8 mouse cellular contexts compared by ENCODE assay signal in the genomic region with DNA sequence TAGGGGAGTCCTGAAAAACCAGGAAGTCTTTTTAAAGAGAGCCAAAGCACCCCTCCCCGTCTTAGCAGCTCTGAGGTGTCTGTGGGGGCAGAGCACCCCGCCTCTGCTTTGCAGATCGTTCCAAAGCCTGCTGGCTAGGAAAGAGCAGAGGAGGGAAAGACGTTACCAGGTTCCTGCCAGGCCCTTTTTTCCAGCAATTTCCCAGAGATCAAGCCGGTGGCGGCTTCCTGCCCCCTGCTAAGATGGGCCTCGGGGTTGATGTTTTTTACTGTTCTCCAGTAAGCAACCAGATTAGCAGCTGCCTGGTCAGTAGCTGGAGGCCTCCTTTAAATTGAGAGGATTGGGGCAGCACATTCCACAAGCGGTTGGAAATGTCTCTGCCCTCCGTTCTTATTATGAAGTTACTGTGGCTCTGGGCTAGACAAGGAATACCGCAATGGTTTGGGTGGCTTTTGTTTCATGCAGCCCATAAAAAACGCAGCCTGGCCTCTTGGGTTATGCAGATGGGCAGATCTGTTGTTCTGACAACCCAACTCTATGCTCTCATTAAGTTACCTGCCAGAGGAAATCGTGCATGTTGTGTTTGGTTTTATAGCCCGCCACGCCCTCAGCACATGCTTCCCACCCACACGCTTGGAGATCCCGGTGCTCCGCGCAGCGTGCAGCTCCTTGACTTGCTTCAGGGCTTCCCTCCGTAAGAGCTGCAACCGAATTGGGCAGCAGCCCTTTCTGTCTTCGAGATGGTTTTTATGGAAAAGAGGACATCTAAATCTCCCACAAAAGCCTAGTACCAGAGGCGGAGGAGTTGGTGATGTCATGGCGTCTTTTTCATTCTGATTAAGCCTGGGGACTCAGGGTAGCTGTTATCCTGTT.
A peak's percentile ranks its signal among the peaks of the same experiment; 100 is the strongest.
DNase-seq lines count a peak whose midpoint lies in the region; ATAC-seq lines count a peak whose summit lies in the region.

No protein-coding gene starts in this region.

- WGBS in heart, embryonic 11.5 days (ENCODE audit: insufficient replicate concordance): 36% methylated on average over 24 of the region's 24 CpGs
- 45% methylated on average over 24 of the region's 24 CpGs for WGBS in midbrain, embryonic 11.5 days

- H3K4me2 ChIP-seq in heart, embryonic 11.5 days: peak overlapping the region; percentile 48
- H3K4me2 ChIP-seq in midbrain, embryonic 11.5 days: no peak overlapping the region

- no peak overlapping the region for H3K4me3 ChIP-seq in heart, embryonic 11.5 days (ENCODE audit: low read depth, low read length)
- H3K4me3 ChIP-seq in midbrain, embryonic 11.5 days (ENCODE audit: low read depth, low read length): no peak overlapping the region

- H3K9me3 ChIP-seq in heart, embryonic 11.5 days (replicated peaks; ENCODE audit: control insufficient read depth, low read length): no peaks in the 10 kb centered on the region
- no peaks in the 10 kb centered on the region for H3K9me3 ChIP-seq in midbrain, embryonic 11.5 days (ENCODE audit: control insufficient read depth, low read length)

- no peak overlapping the region for H3K9ac ChIP-seq in heart, embryonic 11.5 days (ENCODE audit: low read depth, low read length)
- no peak overlapping the region for H3K9ac ChIP-seq in midbrain, embryonic 11.5 days (ENCODE audit: low read length)

- H3K27me3 ChIP-seq in heart, embryonic 11.5 days (ENCODE audit: control insufficient read depth, insufficient read depth, low read length): no peaks in the 10 kb centered on the region
- no peaks in the 10 kb centered on the region for H3K27me3 ChIP-seq in midbrain, embryonic 11.5 days (ENCODE audit: control insufficient read depth, insufficient read depth, low read length)

- no peak overlapping the region for H3K27ac ChIP-seq in heart, embryonic 11.5 days (ENCODE audit: low read depth, low read length)
- H3K27ac ChIP-seq in midbrain, embryonic 11.5 days (ENCODE audit: low read depth, low read length): no peak overlapping the region

- ATAC-seq in heart, embryonic 11.5 days (replicated peaks; ENCODE audit: insufficient number of reproducible peaks, low FRiP score, low TSS enrichment): no peak
- no peak for ATAC-seq in midbrain, embryonic 11.5 days (ENCODE audit: low FRiP score)
- ATAC-seq in erythroblast, adult 5-6 weeks (replicated peaks; ENCODE audit: low FRiP score, poor library complexity, severe bottlenecking): no peak

- DNase-seq in heart, adult 18-20 months: no peak
- DNase-seq in Muller cell, postnatal 12 days (ENCODE audit: inconsistent ontology term): peak; percentile 35
- peak; percentile 48 to 56 for DNase-seq in frontal cortex, postnatal 36 days (ENCODE audit: low spot score in 2 of 2)
- peak; percentile 88 for DNase-seq in midbrain, embryonic 11.5 days (ENCODE audit: low spot score, missing footprints)
- DNase-seq in lung, postnatal 4 days: no peak
- DNase-seq in spleen, postnatal 36 days (ENCODE audit: low spot score in 2 of 2): no peak

- H3K36me3 ChIP-seq in heart, embryonic 11.5 days (ENCODE audit: control insufficient read depth, insufficient read depth, low read length): no peaks in the 10 kb centered on the region
- no peaks in the 10 kb centered on the region for H3K36me3 ChIP-seq in midbrain, embryonic 11.5 days (ENCODE audit: control insufficient read depth, insufficient read depth, low read length)

- H3K4me1 ChIP-seq in heart, embryonic 11.5 days (ENCODE audit: control insufficient read depth, insufficient read depth, low read length): peaks cover 3% of the 10 kb centered on the region; the same call in 1 of the 2 replicates
- H3K4me1 ChIP-seq in midbrain, embryonic 11.5 days (ENCODE audit: control insufficient read depth, insufficient read depth, low read length): peaks cover 4% of the 10 kb centered on the region

Comparison
In these comparisons a context has a peak if more than half of its experiments do, and no peak if none do; other contexts are left out.
1. DNase-seq: peak in Muller cell, postnatal 12 days (single experiment), frontal cortex, postnatal 36 days (2 of 2) and midbrain, embryonic 11.5 days (single experiment); none in heart, adult 18-20 months (0 of 2), lung, postnatal 4 days (0 of 2) and spleen, postnatal 36 days (0 of 2).